Mouse (Mus musculus): ENCODE data around the gene Sestd1.

DNA sequence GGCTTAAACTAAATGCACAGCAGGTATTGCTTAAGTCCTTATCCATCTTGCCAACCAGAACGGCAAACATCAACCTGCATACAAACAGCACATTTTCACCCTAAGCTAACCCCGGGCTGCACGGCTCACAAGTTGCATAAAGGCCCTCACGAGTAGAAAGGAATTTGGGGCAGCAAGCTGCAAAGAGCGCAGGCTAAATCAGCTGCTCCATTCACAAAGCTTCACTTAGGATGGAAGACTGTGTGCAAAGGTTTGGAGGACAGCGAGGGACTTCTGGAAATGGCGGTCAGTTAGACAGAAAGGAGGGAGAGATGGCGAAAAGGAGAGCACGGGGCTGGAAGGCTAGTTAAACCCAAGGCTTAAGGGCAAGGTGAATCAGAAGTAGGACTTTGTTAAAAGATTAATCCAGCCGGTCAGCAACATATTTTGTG lies 108.1 kb downstream of the Sestd1 start:
- TF ChIP-seq TAL1 (IDR thresholded peaks at IDR 0.05; ENCODE audit: low read length): no peak
- no peak for TF ChIP-seq GATA1 (IDR thresholded peaks at IDR 0.05; ENCODE audit: low read length)
